Mouse (Mus musculus): ENCODE measurements around the gene Rufy4.
"Not testable (repeated sequence)": the region's sequence is repeated elsewhere in the genome, so short reads cannot be mapped to it uniquely, and the experiment has no call there.

Rufy4 gene

GRCm38 (mm10) chr1:74149106-74149885 lies 24.0 kb downstream of the Rufy4 start:
- no peak for DNase-seq (ENCODE audit: extremely low spot score, low spot score)

- DNase-seq (ENCODE audit: extremely low spot score, low spot score), result no peak
These were observed 24.8 kb downstream of the Rufy4 start for GRCm38 (mm10) chr1:74150101-74150500.

- no peak for DNase-seq (ENCODE audit: extremely low spot score, low spot score)
These were observed 25.8 kb downstream of the Rufy4 start for GRCm38 (mm10) chr1:74151091-74151490.

- DNase-seq (ENCODE audit: extremely low spot score, low spot score), result no peak
These were observed 28.3 kb downstream of the Rufy4 start, which contains the start of gene Cxcr2 for GRCm38 (mm10) chr1:74153461-74154184. TSS of gene Cxcr2 (plus strand) at chr1:74153989.

GRCm38 (mm10) chr1:74155435-74156012 lies 30.2 kb downstream of the Rufy4 start:
- DNase-seq (ENCODE audit: extremely low spot score, low spot score), result no peak

GRCm38 (mm10) chr1:74156381-74156910 lies 31.1 kb downstream of the Rufy4 start:
- no peak for DNase-seq (ENCODE audit: extremely low spot score, low spot score)

- not testable (repeated sequence) for DNase-seq (ENCODE audit: extremely low spot score, low spot score)
These were observed 34.3 kb downstream of the Rufy4 start for GRCm38 (mm10) chr1:74159613-74160012.

- no peak for DNase-seq (ENCODE audit: extremely low spot score, low spot score)
These were observed 34.7 kb downstream of the Rufy4 start for GRCm38 (mm10) chr1:74160036-74160435.

- DNase-seq (ENCODE audit: extremely low spot score, low spot score), result no peak
These were observed 41.8 kb downstream of the Rufy4 start for GRCm38 (mm10) chr1:74167136-74167535.

- DNase-seq (ENCODE audit: extremely low spot score, low spot score), result no peak
These were observed 44.4 kb downstream of the Rufy4 start for GRCm38 (mm10) chr1:74169721-74170120.

- DNase-seq (ENCODE audit: extremely low spot score, low spot score), result no peak
These were observed 47.4 kb downstream of the Rufy4 start for GRCm38 (mm10) chr1:74172722-74173121.

GRCm38 (mm10) chr1:74175731-74176130 lies 50.4 kb downstream of the Rufy4 start:
- no peak for DNase-seq (ENCODE audit: extremely low spot score, low spot score)

- DNase-seq (ENCODE audit: extremely low spot score, low spot score), result no peak
These were observed 53.3 kb downstream of the Rufy4 start for GRCm38 (mm10) chr1:74178618-74179017.

GRCm38 (mm10) chr1:74179624-74180408 lies 54.5 kb downstream of the Rufy4 start:
- no peak for DNase-seq (ENCODE audit: extremely low spot score, low spot score)

- DNase-seq (ENCODE audit: extremely low spot score, low spot score), result no peak
These were observed 56.1 kb downstream of the Rufy4 start for GRCm38 (mm10) chr1:74181462-74181861.

- DNase-seq (ENCODE audit: extremely low spot score, low spot score), result no peak
These were observed 57.7 kb downstream of the Rufy4 start for GRCm38 (mm10) chr1:74183006-74183405.

- DNase-seq (ENCODE audit: extremely low spot score, low spot score), result no peak
These were observed 65.1 kb downstream of the Rufy4 start for GRCm38 (mm10) chr1:74190471-74190870.

- DNase-seq (ENCODE audit: extremely low spot score, low spot score), result no peak
These were observed 67.4 kb downstream of the Rufy4 start for GRCm38 (mm10) chr1:74192711-74193110.

GRCm38 (mm10) chr1:74194445-74194844 lies 69.1 kb downstream of the Rufy4 start, which contains the start of gene Cxcr1:
TSS of gene Cxcr1 (minus strand) at chr1:74194631.
- DNase-seq (ENCODE audit: extremely low spot score, low spot score), result no peak

GRCm38 (mm10) chr1:74195961-74196360 lies 70.6 kb downstream of the Rufy4 start:
- DNase-seq (ENCODE audit: extremely low spot score, low spot score), result no peak
